In the genomic region with DNA sequence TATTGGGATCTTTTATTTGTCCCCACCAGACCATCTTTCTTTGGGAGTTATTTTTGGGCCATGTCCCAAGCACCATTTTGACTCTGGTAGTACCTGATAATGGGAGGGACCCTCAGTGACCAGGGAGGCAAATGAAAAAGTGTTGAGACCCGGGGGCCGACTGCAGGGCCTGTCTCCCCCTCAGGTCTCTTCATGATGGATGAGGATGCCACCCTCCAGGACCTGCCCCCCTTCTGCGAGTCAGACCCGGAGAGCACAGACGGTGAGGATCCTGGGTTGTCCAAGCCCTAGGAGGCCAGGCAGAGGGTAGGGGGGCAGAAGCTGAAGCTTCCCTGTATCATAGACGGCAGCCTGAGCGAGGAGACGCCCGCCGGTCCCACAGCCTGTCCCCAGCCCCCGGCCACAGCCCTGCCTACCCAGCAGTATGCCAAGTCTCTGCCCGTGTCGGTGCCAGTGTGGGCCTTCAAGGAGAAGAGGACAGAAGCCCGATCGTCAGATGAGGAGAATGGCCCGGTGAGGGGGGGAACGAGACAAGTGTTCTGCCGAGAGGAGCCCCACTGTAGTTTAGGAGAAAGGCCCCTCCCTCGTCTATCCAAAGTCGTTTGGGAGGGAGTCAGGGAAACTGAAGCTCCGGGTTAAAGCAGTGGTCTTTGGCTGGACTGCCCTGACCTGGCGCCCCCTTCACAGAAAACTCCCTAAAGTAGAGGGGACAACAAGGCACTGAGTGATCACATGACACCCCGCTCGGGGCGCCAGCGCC, we compare ENCODE assay signal across 8 mouse cellular contexts. TPM values are rescaled to one million over a fixed set of nuclear protein-coding genes. Genes with fewer than 3 reads are reported as not detected.
DNase-seq lines count a peak whose midpoint lies in the region; ATAC-seq and TF ChIP-seq lines count a peak whose summit lies in the region.

No protein-coding gene starts in this region.

- no peak for TF ChIP-seq CTCF in cortical plate, adult 2 months (IDR thresholded peaks at IDR 0.05; ENCODE audit: extremely low read depth, insufficient read depth, low read length)

- no peak; the same call in 1 of the 2 replicates for ATAC-seq in kidney, embryonic 15.5 days (replicated peaks; ENCODE audit: low FRiP score)
- no peak for ATAC-seq in midbrain, embryonic 12.5 days (ENCODE audit: low FRiP score, low read depth)

- 23% methylated on average over 26 of the region's 26 CpGs for WGBS in kidney, embryonic 15.5 days
- 34% methylated on average over 26 of the region's 26 CpGs for WGBS in midbrain, embryonic 12.5 days

- peak overlapping the region; percentile 63 for H3K9ac ChIP-seq in kidney, embryonic 15.5 days
- H3K9ac ChIP-seq in midbrain, embryonic 12.5 days (replicated peaks) = peak overlapping the region; percentile 69

- no peak for TF ChIP-seq POLR2A in cortical plate, adult 2 months (IDR thresholded peaks at IDR 0.05; ENCODE audit: extremely low read depth, insufficient read depth, low read length)

- no peaks in the 10 kb centered on the region for H3K9me3 ChIP-seq in kidney, embryonic 15.5 days (replicated peaks)
- H3K9me3 ChIP-seq in midbrain, embryonic 12.5 days = no peaks in the 10 kb centered on the region

- H3K4me1 ChIP-seq in kidney, embryonic 15.5 days = peaks cover 73% of the 10 kb centered on the region
- H3K4me1 ChIP-seq in cortical plate, adult 2 months (ENCODE audit: control insufficient read depth, insufficient read depth, low read length) = no peaks in the 10 kb centered on the region; the same call in 1 of the 2 replicates
- peaks cover 60% of the 10 kb centered on the region for H3K4me1 ChIP-seq in midbrain, embryonic 12.5 days

- peak overlapping the region; percentile 96 for H3K4me2 ChIP-seq in kidney, embryonic 15.5 days
- H3K4me2 ChIP-seq in midbrain, embryonic 12.5 days (replicated peaks) = peak overlapping the region; percentile 77

- DNase-seq in kidney, adult 9 months = no peak
- peak; percentile 32 for DNase-seq in heart, postnatal 4 days
- no peak for DNase-seq in right cerebral cortex, adult 2 months (ENCODE audit: low spot score in 2 of 2)
- no peak for DNase-seq in retina, embryonic 14.5 days (ENCODE audit: low spot score)
- DNase-seq in urinary bladder, postnatal 4 days (ENCODE audit: low spot score in 2 of 2) = no peak

- peaks cover 21% of the 10 kb centered on the region for H3K36me3 ChIP-seq in kidney, embryonic 15.5 days
- peaks cover 13% of the 10 kb centered on the region for H3K36me3 ChIP-seq in midbrain, embryonic 12.5 days

- H3K27me3 ChIP-seq in kidney, embryonic 15.5 days = no peaks in the 10 kb centered on the region
- H3K27me3 ChIP-seq in midbrain, embryonic 12.5 days = no peaks in the 10 kb centered on the region

- peak overlapping the region; percentile 58 for H3K4me3 ChIP-seq in kidney, embryonic 15.5 days (replicated peaks)
- peak overlapping the region; percentile 58 for H3K4me3 ChIP-seq in cortical plate, adult 2 months (ENCODE audit: insufficient read depth, low read length)
- peak overlapping the region; percentile 46 for H3K4me3 ChIP-seq in midbrain, embryonic 12.5 days

- H3K27ac ChIP-seq in kidney, embryonic 15.5 days = peak overlapping the region; percentile 99
- peak overlapping the region; percentile 92 for H3K27ac ChIP-seq in cortical plate, adult 2 months (ENCODE audit: insufficient read depth, low read length)
- H3K27ac ChIP-seq in midbrain, embryonic 12.5 days (replicated peaks) = peak overlapping the region; percentile 90

RNA-seq across cellular contexts. Expression of gene Pnkp, which starts 3.2 kb away (rescaled TPM):
- 31.1 and 33.6 TPM in 2 replicates for polyA plus RNA-seq in kidney, embryonic 15.5 days (2015; fragmentation: Nextera tagmentation; extraction: Ambion mirVana)
- 35.6 and 40.8 TPM in 2 replicates for polyA plus RNA-seq in cortical plate, adult 2 months (2012; rRNA removed)
- total RNA-seq in heart, postnatal 4 days (2021) = 10 to 100 TPM; 19.6 to 19.9 TPM
- 36.4 and 44.0 TPM in 2 replicates for polyA plus RNA-seq in midbrain, embryonic 12.5 days (2016; fragmentation: Nextera tagmentation; extraction: Ambion mirVana)

RNA-seq across cellular contexts. Expression of gene Tbc1d17, which starts 4.9 kb away (rescaled TPM):
- polyA plus RNA-seq in kidney, embryonic 15.5 days (2015; fragmentation: Nextera tagmentation; extraction: Ambion mirVana) = 76.8 and 81.0 TPM in 2 replicates
- 95.0 and 99.8 TPM in 2 replicates for polyA plus RNA-seq in cortical plate, adult 2 months (2012; rRNA removed)
- 10 to 100 TPM; 33.0 to 38.0 TPM for total RNA-seq in heart, postnatal 4 days (2021)
- 97.5 and 101 TPM in 2 replicates for polyA plus RNA-seq in midbrain, embryonic 12.5 days (2016; fragmentation: Nextera tagmentation; extraction: Ambion mirVana)

RNA-seq across cellular contexts. Expression of gene Akt1s1, which starts 5.0 kb away (rescaled TPM):
- polyA plus RNA-seq in kidney, embryonic 15.5 days (2015; fragmentation: Nextera tagmentation; extraction: Ambion mirVana) = 108 and 118 TPM in 2 replicates
- polyA plus RNA-seq in cortical plate, adult 2 months (2012; rRNA removed) = 97.5 and 101 TPM in 2 replicates
- total RNA-seq in heart, postnatal 4 days (2021) = 10 to 100 TPM; 70.6 to 82.6 TPM
- polyA plus RNA-seq in midbrain, embryonic 12.5 days (2016; fragmentation: Nextera tagmentation; extraction: Ambion mirVana) = 92.0 and 99.2 TPM in 2 replicates

RNA-seq across cellular contexts. Expression of gene Ptov1, which starts 15.8 kb away (rescaled TPM):
- 411 and 437 TPM in 2 replicates for polyA plus RNA-seq in kidney, embryonic 15.5 days (2015; fragmentation: Nextera tagmentation; extraction: Ambion mirVana)
- polyA plus RNA-seq in cortical plate, adult 2 months (2012; rRNA removed) = 359 and 377 TPM in 2 replicates
- total RNA-seq in heart, postnatal 4 days (2021) = 100 to 1,000 TPM; 237 to 248 TPM
- polyA plus RNA-seq in midbrain, embryonic 12.5 days (2016; fragmentation: Nextera tagmentation; extraction: Ambion mirVana) = 605 and 652 TPM in 2 replicates

RNA-seq across cellular contexts. Expression of gene Atf5, which starts 37.3 kb away (rescaled TPM):
- 4.2 and 4.3 TPM in 2 replicates for polyA plus RNA-seq in kidney, embryonic 15.5 days (2015; fragmentation: Nextera tagmentation; extraction: Ambion mirVana)
- 15.9 and 17.5 TPM in 2 replicates for polyA plus RNA-seq in cortical plate, adult 2 months (2012; rRNA removed)
- total RNA-seq in heart, postnatal 4 days (2021) = 10 to 100 TPM; 34.9 to 37.2 TPM
- 5.6 and 6.3 TPM in 2 replicates for polyA plus RNA-seq in midbrain, embryonic 12.5 days (2016; fragmentation: Nextera tagmentation; extraction: Ambion mirVana)
